Mouse (Mus musculus): ENCODE results near the gene Slc25a10.

Slc25a10 gene

GRCm38 (mm10) chr11:120485251-120485650 is 6.4 kb upstream of the Slc25a10 start:
- DNase-seq, result no peak

DNA sequence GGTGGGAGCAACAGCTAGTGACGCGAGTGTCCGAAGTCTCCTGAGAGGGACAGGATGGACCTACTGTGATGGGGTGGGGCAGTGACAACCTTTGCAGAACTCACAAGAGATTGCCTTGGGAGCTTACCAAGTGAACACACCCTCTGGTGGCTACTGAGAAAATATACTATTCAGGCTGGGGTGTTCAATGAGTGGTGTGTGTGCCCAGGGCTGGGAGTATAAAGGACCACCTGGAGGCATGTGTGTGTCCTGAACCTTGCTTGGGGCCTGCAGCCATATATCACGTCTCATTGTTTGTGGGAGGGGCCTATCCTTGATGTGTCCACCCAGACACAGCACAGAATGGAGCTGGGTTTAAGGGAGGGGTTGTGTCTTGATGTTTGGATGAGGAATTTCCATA is 3.1 kb upstream of the Slc25a10 start:
- no peak for DNase-seq

DNA sequence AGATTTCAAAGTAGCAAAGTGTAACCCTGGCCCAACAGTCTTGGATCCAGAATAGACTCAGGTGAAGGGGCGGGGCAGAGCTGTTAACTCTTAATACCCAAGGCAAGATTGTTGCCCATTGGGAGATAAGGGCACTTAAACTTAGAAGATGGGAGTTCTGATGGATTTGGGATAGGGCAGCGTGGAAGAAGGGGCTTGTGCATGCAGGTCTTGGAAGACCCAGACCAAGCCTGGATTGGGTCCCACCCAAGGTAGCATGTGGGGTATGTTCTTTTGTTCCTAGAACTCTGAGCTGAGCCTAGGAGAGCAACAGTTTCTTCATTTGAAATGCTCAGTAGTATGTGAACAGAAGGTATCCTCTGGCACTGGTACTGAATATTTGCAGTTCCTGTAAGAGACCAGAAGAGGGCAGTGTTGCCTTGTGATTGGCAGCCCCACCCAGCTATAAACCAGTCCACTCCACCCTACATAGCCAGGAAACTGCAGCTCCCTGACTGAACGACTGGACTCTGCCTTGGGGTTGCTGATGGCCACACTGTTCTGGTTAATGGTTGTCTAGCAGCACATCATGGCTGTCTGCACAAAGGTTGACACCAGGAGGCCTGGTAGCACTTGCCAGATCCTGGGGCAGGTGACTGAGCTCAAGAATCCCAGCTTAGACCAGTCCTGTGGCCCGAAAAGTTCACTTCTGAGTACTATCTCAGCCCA is 2.4 kb upstream of the Slc25a10 start:
- DNase-seq, result peak; percentile 71 to 73

DNA sequence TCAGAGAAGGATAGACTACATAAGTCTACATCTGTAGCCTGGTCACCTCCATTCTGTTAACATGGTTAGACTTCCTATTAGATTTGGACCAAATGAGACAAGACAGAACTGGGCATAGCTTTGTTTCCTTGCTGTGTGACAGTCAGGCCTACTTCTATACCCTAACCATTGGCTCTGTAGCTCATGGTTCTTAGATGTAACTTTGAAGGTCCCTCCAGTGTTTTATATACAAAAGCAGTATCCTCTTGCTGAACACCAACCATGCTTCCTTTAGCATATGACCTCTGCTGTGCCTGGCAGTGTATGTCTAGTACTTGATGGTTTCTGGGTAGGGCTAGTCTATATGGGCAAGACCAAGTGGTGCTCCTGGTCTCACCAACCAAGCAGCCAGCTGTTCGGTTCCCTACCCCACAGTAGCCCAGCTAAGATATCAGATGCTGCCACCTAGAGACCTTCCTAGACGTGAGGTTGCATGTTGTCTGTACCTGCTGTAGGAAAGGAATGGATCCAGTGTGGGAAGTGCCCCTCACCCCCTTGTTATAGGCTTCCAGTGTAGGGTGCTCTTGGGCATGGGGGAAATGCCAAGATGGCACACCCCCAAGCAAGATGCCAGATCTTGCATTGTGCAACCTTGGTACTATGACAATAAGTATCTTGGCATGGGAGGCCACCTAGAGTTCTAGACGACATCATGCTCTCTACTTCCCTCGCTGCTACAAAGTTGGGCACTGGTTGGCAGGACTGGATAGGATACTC is 1.2 kb upstream of the Slc25a10 start:
- DNase-seq, result no peak

DNA sequence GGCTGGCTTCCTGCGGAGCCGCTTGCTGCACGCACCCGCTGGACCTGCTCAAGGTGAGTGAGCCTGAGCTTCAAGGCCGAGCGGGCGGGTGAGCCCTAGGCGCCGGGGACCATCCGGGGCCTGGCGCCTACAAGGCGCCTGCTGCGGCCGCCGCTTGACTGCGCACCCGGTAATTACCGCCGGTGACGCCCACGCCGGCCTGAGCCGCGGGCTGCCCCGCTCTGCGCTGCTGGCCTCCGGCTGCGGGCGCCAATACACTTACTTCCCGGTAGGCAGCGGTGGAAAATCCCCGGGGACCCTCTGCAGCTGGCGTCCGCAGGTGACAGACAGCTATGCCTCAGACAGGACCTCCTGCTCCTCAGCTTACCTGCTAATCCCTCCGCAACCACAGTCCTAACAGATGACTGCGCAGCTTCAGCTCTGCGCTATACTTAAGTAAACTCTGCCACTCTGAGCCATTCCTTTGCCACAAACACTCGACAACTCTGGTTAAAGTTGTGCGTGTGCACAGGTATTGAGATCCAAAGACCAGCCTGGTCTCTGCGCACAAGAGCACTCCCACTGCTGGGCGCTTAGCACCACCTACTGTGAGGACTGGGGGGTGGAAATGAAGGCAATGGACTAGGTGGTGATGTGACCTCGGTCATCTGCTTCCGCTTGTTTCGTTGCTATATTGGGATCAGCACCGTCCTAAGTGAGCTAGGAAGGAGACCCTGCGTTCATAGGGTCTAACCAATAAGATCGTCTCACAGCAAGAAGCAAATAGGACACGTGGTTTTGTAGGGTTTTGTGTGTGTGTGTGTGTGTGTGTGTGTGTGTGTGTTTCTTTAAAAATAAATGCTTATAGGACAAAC is 611 bp downstream of the Slc25a10 start:
- DNase-seq, result no peak

- DNase-seq, result no peak
These were observed 1.2 kb downstream of the Slc25a10 start for GRCm38 (mm10) chr11:120492878-120493203.

DNA sequence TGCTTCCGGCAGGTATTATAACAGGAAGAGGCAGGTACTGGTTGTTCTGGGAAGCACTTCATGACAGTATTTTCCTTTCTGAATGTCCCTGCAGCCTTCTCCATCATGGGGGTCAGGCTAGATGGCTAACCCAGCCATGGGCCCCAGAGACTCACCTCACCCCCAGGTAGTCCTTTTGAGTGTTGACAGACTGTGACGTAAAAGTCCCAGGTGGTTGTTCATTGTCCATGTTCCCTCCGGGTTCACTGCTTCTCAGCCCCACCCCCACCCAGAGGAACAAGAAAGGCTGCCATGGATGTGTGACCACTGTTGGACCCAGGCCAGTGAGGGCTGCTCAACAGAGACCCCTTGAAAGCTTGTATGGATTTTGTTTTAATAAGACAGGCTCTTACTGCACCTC is 1.7 kb downstream of the Slc25a10 start:
- no peak for DNase-seq

GRCm38 (mm10) chr11:120493911-120494310 is 2.3 kb downstream of the Slc25a10 start:
- DNase-seq, result no peak

DNA sequence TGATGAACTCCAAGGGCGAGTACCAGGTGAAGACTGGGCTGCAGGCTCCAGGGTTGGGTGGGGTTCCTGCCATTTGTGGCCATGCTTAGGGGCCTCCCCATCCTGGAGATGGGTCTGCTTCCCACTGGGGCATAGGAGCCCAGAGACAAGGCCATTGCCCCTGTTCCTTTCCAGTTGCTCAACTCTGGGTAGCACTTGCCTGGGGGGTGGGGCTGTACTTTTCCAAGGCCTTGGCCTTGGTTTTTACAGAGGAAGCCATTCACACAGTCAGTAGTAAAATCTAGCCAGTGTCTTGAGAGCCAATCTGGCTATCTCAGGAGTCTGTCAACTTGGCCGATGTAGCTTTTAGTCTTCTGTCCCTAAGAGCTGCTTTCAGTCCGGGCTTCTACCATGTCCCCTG is 5.8 kb downstream of the Slc25a10 start:
- no peak for DNase-seq

- DNase-seq, result no peak
These were observed 6.6 kb downstream of the Slc25a10 start for GRCm38 (mm10) chr11:120498226-120498625.

GRCm38 (mm10) chr11:120498891-120499290 is 7.3 kb downstream of the Slc25a10 start:
- no peak for DNase-seq

- DNase-seq, result no peak
These were observed 8.3 kb downstream of the Slc25a10 start for GRCm38 (mm10) chr11:120499894-120500293.

- no peak for DNase-seq
These were observed 8.7 kb downstream of the Slc25a10 start for GRCm38 (mm10) chr11:120500357-120500756.

DNA sequence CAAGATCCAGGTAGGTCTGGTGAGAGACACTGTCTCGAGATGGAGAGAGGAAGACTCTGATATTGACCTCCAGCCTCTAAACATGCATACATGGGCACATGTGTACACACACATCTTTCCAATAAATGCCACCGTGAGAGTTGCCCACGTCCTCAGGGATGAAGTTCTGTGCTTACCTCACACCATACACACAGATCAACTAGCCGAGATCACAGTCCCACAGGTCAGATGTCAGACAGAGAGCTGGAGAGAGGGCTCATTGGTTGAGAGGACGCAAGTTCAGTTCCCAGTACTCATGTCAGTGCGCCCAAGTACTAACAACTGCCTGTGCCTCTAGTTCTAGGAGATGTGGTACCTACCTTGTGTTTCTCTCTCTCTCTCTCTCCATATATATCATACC is 9.4 kb downstream of the Slc25a10 start:
- no peak for DNase-seq

DNA sequence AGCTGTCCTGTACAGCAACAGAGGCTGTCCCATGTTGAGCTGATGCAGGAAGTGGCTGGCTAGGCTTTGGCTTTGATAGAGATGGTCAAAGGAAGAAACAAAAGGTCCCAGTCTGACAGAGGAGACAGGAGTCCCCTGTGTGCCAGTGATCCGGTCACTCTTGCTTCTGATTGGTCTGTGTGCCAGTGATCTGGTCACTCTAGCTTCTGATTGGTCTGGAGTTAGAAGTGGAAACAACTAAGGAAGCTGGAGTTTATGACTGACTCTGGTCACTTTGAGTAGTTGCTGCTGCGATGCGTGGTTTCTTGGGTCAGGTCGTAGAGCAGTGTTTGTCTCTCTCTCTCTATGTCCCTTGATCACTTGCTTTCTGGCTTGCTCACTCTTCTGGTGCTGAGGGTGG is 10.1 kb downstream of the Slc25a10 start:
- no peak for DNase-seq

DNA sequence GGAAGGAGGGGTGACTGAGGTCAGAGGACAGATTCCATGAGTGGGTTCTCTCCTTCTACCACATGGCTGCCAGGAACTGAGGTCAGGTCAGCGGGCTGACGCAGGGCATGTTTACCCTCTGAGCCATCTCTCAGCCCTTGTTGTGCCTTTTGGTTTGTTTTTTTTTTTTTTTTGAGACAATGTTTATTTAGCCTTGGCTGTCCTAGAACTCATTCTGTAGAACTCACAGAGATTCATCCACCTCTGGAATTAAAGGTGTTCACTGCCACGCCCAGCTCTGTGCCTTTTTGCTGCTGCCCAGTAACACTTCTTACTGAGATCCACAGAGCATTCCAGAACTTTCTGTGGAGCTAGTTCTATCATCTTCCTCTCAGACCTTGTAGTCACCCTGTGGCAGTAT is 14.0 kb downstream of the Slc25a10 start:
- DNase-seq, result no peak

DNA sequence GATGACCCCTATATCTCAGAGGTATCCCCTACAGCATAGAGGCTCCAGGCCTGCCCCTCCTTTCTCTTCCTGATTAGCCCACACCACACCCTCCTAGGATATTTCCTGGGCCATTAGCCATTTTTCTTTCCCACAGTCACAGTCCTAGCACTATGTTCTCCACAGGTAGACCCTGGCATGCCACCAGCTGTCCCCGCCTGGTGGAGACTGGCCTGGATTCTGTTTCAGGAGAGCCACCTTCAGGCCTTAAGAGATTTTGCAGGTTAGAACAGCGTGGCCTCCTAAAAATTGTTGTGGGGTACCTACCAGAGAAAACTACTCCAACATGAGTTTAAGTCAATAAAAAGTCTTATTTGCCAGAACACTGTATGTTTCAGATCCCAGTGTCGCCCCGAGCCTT is 15.3 kb downstream of the Slc25a10 start:
- peak; percentile 49 to 52 for DNase-seq

DNA sequence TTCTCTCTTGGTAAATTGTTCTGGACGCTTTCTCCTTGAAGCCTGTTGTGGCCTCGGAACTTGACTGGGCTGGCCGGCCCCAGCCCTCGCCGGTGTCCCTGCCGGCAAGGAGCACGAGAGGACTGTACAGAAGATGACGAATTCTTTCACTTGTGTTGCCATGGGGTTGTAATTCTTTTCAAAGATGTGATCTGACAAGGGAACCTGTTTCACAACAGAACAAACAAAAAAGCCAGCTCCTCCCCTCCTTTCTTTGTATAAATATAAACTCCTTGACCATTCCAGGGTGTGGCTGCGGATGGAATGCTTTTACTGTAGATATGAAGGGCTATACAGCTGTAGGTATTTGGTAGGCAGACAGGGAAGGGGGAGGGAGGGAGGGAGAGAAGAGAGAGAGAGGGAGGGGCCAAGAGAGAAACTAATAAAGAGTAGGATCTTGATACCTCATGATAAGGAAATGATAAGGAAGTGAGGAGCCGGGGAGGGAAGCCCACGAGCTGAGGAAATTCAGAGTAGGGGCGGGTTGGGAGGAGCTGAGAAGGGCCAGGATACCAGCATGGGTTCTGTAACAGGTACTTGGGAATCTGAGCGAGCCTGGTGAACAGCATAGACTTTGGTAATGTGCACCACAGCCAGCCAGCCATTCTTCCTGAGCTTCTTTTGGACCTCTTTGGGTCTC is 16.1 kb downstream of the Slc25a10 start:
- no peak for DNase-seq

DNA sequence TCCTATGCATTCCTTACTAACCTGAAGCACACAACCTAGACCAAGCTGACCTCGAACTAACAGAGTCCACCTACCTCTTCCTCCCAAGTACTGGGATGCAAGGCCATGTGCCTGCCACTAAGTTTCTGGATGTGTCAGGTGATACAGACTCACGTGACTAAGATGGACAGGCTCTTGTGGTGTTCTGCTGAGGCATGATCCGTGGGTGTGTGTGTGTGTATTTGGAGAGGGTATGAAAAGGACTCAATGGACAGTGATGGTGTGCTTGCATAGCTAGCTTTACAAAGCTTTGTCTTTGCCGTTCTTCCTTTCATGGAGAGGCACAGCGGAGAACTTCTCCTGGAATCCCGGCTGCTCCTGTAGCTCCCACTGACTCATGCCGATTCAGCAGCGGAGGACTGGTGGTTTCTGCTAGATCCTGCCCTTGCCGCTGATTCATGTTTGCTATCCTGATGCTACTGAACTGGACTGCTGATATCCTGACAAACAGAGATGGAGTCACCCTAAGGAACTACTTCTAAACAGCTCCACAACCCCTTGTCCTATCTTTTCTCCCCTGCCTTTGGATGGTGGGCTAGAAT is 16.7 kb downstream of the Slc25a10 start:
- no peak for DNase-seq

DNA sequence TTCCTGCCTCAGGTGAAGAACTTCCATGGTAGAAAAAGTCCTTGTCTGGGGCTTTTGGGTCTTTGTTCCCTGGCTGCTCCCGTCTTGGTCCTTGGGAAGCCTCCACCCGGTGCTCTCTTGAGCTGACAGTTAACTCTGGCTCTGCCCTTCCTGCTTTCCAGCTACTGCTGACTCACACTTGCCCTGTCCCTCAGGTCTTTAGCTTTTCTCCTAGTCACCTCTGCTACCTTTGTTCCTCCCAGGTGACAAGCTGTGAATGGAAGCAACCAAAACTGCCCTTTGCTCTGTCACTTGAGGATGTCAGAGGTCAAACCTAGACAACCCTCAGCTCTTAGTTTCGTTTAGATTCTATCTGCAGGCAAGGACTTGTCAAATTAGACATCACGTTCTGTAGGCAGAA is 18.3 kb downstream of the Slc25a10 start:
- no peak for DNase-seq

GRCm38 (mm10) chr11:120510375-120511030 is 18.9 kb downstream of the Slc25a10 start:
- no peak for DNase-seq

GRCm38 (mm10) chr11:120512790-120513453 is 21.3 kb downstream of the Slc25a10 start:
- peak; percentile 65 to 67 for DNase-seq
